Mouse (Mus musculus) right cerebral cortex, postnatal 36 days (tissue): ENCODE measurements at regions not wholly inside any gene's neighbourhood (a gene's known extent, or its start where the extent isn't known, plus 50 kb on each side); places are given as distances from the start of the nearest gene placed in this dataset.

Source experiments
- DNase-seq, 2 experiments: peaks; one replicate each; pipeline ENCODE4 v3.0.0; 2022; ENCODE audit warnings: low spot score in 2 of 2, mixed read lengths in 1 of 2

GRCm38 (mm10) chr16:78019605-78020285 lies 281.5 kb upstream of the Cxadr start:
- no peak for DNase-seq

- DNase-seq: no peak
Observed at GRCm38 (mm10) chr16:78015401-78015800, 285.9 kb upstream of the Cxadr start.

- no peak for DNase-seq
Observed at GRCm38 (mm10) chr16:78013049-78013819, 288.1 kb upstream of the Cxadr start.

GRCm38 (mm10) chr16:78004016-78004415 lies 297.3 kb upstream of the Cxadr start:
- DNase-seq: no peak

- DNase-seq: no peak
Observed at GRCm38 (mm10) chr16:77992986-77993385, 308.3 kb upstream of the Cxadr start.

- DNase-seq: no peak
Observed at GRCm38 (mm10) chr16:77989791-77990325, 311.4 kb upstream of the Cxadr start.

- no peak for DNase-seq
Observed at GRCm38 (mm10) chr16:77989139-77989538, 312.1 kb upstream of the Cxadr start.

- DNase-seq: no peak
Observed at GRCm38 (mm10) chr16:77986884-77987529, 314.3 kb upstream of the Cxadr start.

- no peak for DNase-seq
Observed at GRCm38 (mm10) chr16:77948785-77949184, 346.9 kb upstream of the Gm11146 start.

GRCm38 (mm10) chr16:77945442-77945841 lies 343.5 kb upstream of the Gm11146 start:
- no peak for DNase-seq

- DNase-seq: no peak
Observed at GRCm38 (mm10) chr16:77931025-77931723, 329.3 kb upstream of the Gm11146 start.

- no peak for DNase-seq
Observed at GRCm38 (mm10) chr16:77914160-77915070, 312.5 kb upstream of the Gm11146 start.

GRCm38 (mm10) chr16:77894247-77894646 lies 292.4 kb upstream of the Gm11146 start:
- no peak for DNase-seq

- DNase-seq: no peak
Observed at GRCm38 (mm10) chr16:77893690-77894089, 291.8 kb upstream of the Gm11146 start.

GRCm38 (mm10) chr16:77892731-77893130 lies 290.8 kb upstream of the Gm11146 start:
- DNase-seq: no peak

- no peak for DNase-seq
Observed at GRCm38 (mm10) chr16:77889348-77889747, 287.5 kb upstream of the Gm11146 start.

GRCm38 (mm10) chr16:77885060-77885679 lies 283.3 kb upstream of the Gm11146 start:
- no peak for DNase-seq

GRCm38 (mm10) chr16:77884495-77884894 lies 282.6 kb upstream of the Gm11146 start:
- no peak for DNase-seq

- no peak for DNase-seq
Observed at GRCm38 (mm10) chr16:77877006-77877405, 275.1 kb upstream of the Gm11146 start.

GRCm38 (mm10) chr16:77863246-77863645 lies 261.4 kb upstream of the Gm11146 start:
- DNase-seq: no peak
